Mouse (Mus musculus) T-cell, adult 2 months (primary cell): ENCODE results near the gene Ankrd13d.
"Not testable (repeated sequence)": the region's sequence is repeated elsewhere in the genome, so short reads cannot be mapped to it uniquely, and the experiment has no call there.

Experiments
- DNase-seq: peaks from one replicate; pipeline ENCODE4 v3.0.0; 2022; ENCODE audit warnings: low spot score

Ankrd13d gene

DNA sequence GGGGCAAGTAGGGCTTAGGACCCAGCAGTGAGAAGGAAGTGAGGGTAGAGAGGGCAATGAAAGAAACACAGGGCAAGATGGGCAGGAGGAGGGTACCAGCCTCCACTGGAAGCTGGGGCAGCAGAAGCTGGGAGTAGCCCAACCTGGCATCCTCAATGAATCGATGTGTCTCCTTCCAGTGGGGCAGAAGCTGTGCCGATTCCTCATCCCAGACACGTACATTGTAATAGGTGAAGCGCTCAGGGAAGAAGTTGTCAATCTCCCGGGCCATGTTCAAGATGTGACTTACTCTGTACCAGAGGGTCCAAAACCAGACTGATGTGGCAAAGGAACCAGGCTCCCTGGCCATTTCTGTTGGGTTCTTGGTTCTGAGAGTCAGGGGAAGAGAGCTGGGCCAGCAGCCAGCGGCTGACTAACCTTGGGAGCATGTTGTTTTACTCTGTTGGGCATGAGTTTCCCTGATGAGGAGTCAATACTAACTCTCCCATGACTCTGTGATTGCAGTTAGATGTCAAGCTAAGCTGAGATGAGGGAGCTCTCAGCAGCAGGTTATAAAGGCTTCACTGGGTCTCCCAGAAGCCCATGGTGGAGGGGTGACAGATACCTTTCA lies 18.7 kb downstream of the Ankrd13d start:
- DNase-seq, result no peak

DNA sequence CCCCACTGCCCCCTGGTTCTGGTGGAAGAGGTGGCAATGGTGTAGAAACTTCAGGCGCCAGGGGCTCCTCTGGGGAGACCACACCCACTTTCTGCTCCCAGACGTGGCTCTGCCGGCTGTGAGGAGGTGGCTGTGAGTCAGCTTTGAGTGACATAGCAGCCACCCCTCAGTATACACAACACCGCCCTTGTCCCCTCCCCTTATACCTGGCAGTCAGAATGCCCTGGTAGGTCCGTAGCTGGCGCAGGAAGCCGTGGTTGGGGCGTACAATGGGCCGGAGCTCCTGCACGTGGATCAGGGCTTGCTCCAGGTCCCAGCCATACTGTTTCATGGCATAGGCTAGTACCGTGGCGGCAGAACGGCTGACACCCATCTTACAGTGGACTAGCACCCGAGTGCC lies 19.2 kb downstream of the Ankrd13d start:
- no peak for DNase-seq

GRCm38 (mm10) chr19:4262756-4263155 lies 20.2 kb downstream of the Ankrd13d start:
- DNase-seq, result no peak

DNA sequence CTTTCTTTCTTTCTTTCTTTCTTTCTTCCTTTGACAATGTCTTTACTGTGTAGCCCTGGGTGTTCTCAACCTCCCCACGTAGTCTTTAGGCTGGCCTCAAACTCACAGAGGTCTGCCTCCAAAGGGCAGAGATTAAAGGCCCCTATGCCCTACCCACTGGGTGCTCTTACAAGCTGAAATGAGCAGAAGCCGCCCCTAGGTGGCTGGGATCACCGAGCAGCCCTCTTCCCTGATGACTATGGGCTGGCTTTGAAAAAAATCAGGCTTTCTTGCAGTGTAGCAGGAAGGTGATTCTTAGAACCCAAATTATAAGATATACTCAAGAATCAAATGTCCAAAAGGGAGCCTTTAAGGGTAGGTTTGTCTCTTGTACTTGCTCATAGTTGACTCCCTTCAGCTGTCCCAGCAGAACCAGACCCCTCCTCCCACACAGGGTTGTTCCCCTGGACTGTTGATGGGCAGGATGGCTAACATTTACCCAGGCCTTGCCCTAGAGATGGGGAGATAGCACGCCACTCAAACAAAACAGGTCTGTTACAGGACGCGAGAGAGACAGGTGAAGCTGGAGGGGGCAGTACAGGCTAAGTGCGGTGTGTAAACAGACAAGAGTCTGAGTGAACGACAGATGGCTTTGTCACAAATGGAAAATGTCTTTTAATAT lies 21.8 kb downstream of the Ankrd13d start:
- peak; percentile 56 for DNase-seq

GRCm38 (mm10) chr19:4257897-4258252 lies 25.1 kb downstream of the Ankrd13d start:
- no peak for DNase-seq

DNA sequence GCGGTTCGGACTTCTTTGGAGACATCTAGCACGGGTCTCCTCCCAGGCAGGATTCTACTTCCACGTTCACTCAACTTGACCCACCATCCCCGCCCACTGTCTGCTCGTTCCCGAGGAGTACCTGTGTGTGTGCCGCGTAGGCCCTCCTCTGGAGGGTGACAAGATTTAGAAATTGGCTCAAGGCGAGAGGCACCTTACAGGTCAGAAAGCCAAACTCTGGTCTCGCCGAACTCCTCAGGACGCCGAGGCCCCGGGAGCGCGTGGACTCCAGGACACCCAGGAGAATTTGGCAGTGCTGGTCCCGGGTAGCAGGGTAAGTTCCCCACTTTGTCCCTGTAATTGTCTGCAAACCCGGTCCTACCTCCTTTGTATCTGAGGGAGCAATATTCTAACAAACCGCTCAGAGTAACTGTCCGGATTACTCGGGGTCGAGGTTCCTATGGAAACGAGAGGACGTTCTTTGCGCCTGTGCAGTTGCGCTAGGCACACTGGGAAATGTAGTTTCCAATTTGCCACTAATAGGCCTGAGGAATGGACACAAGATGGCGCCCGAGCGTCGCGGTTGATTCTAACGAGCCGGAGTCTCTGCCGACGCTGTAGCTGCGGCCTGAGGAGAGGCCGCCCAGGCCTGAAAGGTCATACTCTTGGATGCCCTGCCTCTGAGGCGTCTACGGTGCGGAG lies 25.6 kb downstream of the Ankrd13d start:
- DNase-seq, result peak; percentile 85

- peak; percentile 33 for DNase-seq
Measured at GRCm38 (mm10) chr19:4255583-4256162, 27.3 kb downstream of the Ankrd13d start.

- no peak for DNase-seq
Measured at GRCm38 (mm10) chr19:4254230-4254629, 28.7 kb downstream of the Ankrd13d start.

DNA sequence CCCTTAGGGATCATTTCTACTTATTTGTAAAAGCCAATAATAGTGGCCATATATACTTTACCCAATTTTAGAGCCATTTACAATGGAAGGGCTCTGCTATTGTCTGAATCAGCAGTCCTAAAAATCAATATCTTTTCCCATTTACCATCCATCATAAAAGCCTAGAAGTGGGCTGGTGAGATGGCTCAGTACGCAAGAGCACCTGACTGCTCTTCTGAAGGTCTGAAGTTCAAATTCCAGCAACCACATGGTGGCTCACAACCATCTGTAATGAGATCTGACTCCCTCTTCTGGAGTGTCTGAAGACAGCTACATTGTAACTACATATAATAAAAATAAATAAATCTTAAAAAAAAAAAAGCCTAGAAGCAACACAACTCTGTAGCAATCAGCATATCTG lies 34.3 kb downstream of the Ankrd13d start:
- DNase-seq, result not testable (repeated sequence)

DNA sequence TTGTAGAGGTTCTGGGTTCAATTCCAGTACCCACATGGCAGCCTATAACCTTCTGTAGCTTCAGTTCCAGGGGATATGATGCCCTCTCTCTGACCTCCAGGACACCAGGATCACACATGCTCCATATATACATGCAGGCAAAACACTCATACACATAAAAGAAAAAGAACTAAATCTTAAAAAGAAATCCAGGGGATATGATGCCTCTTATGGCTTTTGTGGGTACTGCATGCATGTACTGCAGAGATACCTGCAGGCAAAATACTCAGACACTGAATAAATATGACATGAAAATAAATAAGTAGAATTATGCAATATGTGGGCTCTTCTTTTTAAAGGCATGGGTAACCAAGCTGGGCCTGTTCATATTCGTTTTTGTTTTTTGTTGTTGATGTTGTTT lies 35.9 kb downstream of the Ankrd13d start:
- DNase-seq, result peak; percentile 27

- no peak for DNase-seq
Measured at GRCm38 (mm10) chr19:4244775-4245174, 38.2 kb downstream of the Ankrd13d start.

DNA sequence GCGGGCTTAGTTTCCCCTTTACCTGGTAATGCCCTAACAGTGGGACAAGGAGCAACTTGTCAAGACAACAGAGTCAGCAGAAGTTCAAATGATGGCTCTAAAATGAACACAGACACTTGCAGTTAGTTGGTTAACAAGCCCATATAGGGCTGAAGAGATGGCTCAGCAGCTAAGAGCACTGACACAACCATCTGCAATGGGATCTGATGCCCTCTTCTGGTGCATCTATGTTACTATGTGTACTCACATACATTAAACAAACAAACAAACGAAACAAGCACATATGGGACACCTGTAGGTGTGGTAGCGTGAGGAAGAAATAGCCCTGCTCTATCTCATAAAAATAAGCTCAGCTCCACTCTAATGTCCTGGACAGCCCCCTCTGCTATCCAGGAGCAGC lies 40.5 kb downstream of the Ankrd13d start:
- no peak for DNase-seq

DNA sequence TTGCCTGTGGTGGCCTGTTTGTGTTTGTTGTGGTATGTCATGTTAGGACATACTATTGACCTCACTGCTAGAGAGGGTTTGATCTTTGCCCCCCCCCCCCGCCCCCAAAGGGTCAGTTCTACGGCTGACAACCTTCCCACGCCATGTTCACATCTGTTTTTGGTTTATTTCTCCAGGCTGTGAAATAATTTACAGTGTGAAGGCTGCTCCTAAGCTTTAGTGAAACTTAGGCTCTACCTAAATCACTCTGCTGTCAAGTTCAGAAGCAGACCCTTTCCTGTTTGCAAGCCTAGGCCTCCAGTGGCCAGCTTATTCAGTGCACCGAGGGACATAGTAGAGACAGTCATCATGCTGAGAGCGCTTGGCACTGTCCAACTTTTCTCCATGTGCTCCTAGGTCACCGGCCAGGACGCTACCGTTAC lies 42.7 kb downstream of the Ankrd13d start:
- no peak for DNase-seq

DNA sequence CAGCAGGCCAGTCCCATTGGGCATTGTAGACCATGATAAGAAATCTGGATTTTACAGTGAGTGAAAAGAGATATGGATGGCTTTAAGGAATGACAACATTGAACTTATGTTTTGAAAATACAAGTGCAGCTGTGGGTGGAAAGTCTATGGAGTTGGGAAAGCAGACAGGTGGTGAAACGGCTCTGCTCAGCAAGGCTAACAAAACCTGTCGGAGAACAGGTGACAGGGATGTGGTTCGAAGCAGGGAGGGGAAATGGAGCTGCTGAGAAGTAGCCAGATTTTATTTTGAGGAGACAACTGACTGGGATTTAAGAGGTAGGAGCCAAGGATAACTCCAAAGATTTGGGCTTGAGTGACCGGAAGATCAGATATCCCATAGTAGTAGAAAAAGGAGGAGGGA lies 48.4 kb downstream of the Ankrd13d start:
- DNase-seq, result no peak

DNA sequence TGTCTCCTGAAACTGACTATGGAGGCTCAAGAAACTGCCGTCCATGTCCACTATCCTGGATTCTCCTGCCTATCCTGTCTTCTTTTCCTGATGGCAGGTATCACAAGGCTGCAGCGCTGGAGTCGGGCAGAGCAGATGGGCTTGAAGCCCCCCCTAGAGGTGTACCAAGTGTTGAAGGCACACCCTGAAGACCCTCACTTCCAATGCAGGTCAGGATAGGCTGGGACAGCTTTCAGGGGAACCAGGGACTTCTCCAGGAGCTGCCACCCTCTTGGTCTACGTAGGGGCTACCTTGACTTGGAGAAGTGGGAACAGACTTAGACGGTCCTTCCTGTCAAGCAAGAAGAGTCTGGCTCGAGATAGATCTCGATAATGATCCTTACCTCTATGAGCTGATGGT lies 50.3 kb downstream of the Ankrd13d start:
- DNase-seq, result no peak

DNA sequence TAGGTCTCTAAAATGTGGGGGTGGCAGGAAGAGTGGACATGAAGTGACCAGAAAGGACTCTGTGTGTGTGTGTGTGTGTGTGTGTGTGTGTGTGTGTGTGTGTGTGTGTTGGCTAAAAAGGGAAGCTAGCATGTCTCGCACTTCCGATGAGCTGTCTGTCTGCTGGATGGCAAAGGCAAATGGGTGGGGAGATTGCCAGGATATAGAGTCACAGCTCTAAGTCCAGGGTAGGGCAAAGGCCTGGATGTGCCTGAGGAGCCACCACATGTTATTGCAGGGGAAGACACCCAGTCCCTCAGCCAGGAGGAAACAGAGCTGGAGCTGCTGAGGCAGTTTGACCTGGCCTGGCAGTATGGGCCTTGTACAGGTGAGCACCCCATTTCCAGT lies 50.8 kb downstream of the Ankrd13d start:
- DNase-seq, result no peak

- DNase-seq, result peak; percentile 94
Measured at GRCm38 (mm10) chr19:4231253-4232185, 51.4 kb downstream of the Ankrd13d start, which contains the start of gene Pold4. Gene Pold4 (plus strand): TSS chr19:4231899.

- DNase-seq, result no peak
Measured at GRCm38 (mm10) chr19:4230415-4230814, 52.5 kb downstream of the Ankrd13d start.

- no peak for DNase-seq
Measured at GRCm38 (mm10) chr19:4229451-4230076, 53.4 kb downstream of the Ankrd13d start.

- no peak for DNase-seq
Measured at GRCm38 (mm10) chr19:4228891-4229290, 54.0 kb downstream of the Ankrd13d start.

GRCm38 (mm10) chr19:4227894-4228678 lies 54.9 kb downstream of the Ankrd13d start:
- peak; percentile 69 for DNase-seq
